ENCODE assay signal across 9 mouse cellular contexts in the genomic region with DNA sequence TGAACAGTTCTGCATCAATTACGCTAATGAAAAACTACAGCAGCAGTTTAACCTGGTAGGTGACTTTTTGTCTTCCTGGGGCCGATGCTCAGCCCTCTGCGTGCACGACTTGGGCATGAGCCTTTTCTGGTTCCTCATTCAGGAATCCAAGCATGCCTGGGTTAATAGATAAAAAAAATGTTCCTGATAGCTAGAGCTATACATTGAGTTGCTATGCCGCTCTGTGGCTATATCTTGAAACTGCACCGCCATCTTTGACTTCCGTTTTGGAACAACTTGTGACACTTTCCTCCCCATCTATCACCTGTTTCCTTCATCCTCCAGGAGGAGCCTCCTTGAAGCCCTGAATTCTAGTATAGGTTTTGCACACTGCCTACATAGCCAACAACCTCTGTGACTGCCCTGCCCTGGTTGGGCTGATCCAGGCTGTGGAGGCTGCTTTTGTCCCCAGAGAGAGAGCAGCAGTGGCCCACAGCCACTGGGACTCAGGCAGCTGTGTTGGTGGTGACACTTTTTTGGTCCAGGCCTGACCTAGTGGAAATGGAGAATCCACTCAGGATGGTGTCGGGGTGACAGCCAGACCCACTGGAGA. TPM values are rescaled to one million over a fixed set of nuclear protein-coding genes. Genes with fewer than 3 reads are reported as not detected.
A peak's percentile ranks its signal among the peaks of the same experiment; 100 is the strongest.
DNase-seq lines count a peak whose midpoint lies in the region; ATAC-seq and TF ChIP-seq lines count a peak whose summit lies in the region.
"Had no signal": no experiment of that assay in that cellular context is flagged by ENCODE, and none has a peak within 500 bp of the region (broad histone marks: within the 10 kb centered on the region; RNA-seq: fewer than 3 reads in every experiment).

No protein-coding gene starts in this region.

- no peak overlapping the region for H3K9ac ChIP-seq in heart, postnatal 0 days (replicated peaks; ENCODE audit: low read depth, low read length)
- no peak overlapping the region for H3K9ac ChIP-seq in heart, embryonic 11.5 days (ENCODE audit: low read depth, low read length)
- no peak overlapping the region for H3K9ac ChIP-seq in kidney, embryonic 16.5 days (replicated peaks; ENCODE audit: low read length)
- H3K9ac ChIP-seq: limb, embryonic 15.5 days had no signal

- H3K4me2 ChIP-seq in heart, postnatal 0 days (ENCODE audit: low read depth, low read length): no peak overlapping the region
- H3K4me2 ChIP-seq in heart, embryonic 11.5 days: no peak overlapping the region
- no peak overlapping the region for H3K4me2 ChIP-seq in kidney, embryonic 16.5 days (replicated peaks; ENCODE audit: low read depth, low read length)
- H3K4me2 ChIP-seq: limb, embryonic 15.5 days had no signal

- no peaks in the 10 kb centered on the region for H3K9me3 ChIP-seq in heart, postnatal 0 days (replicated peaks; ENCODE audit: control insufficient read depth, low read length)
- no peaks in the 10 kb centered on the region for H3K9me3 ChIP-seq in heart, embryonic 11.5 days (replicated peaks; ENCODE audit: control insufficient read depth, low read length)
- no peaks in the 10 kb centered on the region; the same call in 1 of the 2 replicates for H3K9me3 ChIP-seq in kidney, embryonic 16.5 days (ENCODE audit: low read length)
- H3K9me3 ChIP-seq: limb, embryonic 15.5 days had no signal

- peak; percentile 29 for TF ChIP-seq CTCF in heart, postnatal 0 days (IDR thresholded peaks at IDR 0.05; ENCODE audit: low read depth)

- no peak overlapping the region for H3K4me3 ChIP-seq in heart, postnatal 0 days (ENCODE audit: low read depth, low read length)
- no peak overlapping the region for H3K4me3 ChIP-seq in heart, embryonic 11.5 days (ENCODE audit: low read depth, low read length)
- H3K4me3 ChIP-seq in kidney, embryonic 16.5 days (ENCODE audit: low read length): no peak overlapping the region
- H3K4me3 ChIP-seq: limb, embryonic 15.5 days had no signal

- 55% methylated on average over 8 of the region's 8 CpGs for WGBS in heart, postnatal 0 days
- WGBS in heart, embryonic 11.5 days (ENCODE audit: insufficient replicate concordance): 58% methylated on average over 8 of the region's 8 CpGs
- WGBS in kidney, embryonic 16.5 days: 71% methylated on average over 8 of the region's 8 CpGs

- no peaks in the 10 kb centered on the region for H3K36me3 ChIP-seq in heart, postnatal 0 days (replicated peaks; ENCODE audit: control insufficient read depth, insufficient read depth, low read length)
- H3K36me3 ChIP-seq in heart, embryonic 11.5 days (ENCODE audit: control insufficient read depth, insufficient read depth, low read length): no peaks in the 10 kb centered on the region
- no peaks in the 10 kb centered on the region for H3K36me3 ChIP-seq in kidney, embryonic 16.5 days (ENCODE audit: insufficient read depth, low read length)
- H3K36me3 ChIP-seq: limb, embryonic 15.5 days had no signal

- H3K27ac ChIP-seq in heart, postnatal 0 days (ENCODE audit: low read depth): no peak overlapping the region
- H3K27ac ChIP-seq in heart, embryonic 11.5 days (ENCODE audit: low read depth, low read length): no peak overlapping the region
- no peak overlapping the region for H3K27ac ChIP-seq in kidney, embryonic 16.5 days (ENCODE audit: low read length)
- H3K27ac ChIP-seq: limb, embryonic 15.5 days had no signal

- DNase-seq in heart, postnatal 0 days (ENCODE audit: low spot score): no peak
- peak; percentile 89 for DNase-seq in 416B (ENCODE audit: low read depth)
- DNase-seq in ovary, postnatal 10 days (ENCODE audit: low spot score): no peak
- no peak for DNase-seq in gastrocnemius, adult 8-10 months (ENCODE audit: low spot score in 2 of 2)

- 0 out of 2 replicates have a peak, but pooled peaks cover 5% of the 10 kb centered on the region for H3K4me1 ChIP-seq in heart, postnatal 0 days (ENCODE audit: control insufficient read depth, insufficient read depth)
- H3K4me1 ChIP-seq in heart, embryonic 11.5 days (ENCODE audit: control insufficient read depth, insufficient read depth, low read length): no peaks in the 10 kb centered on the region; the same call in 1 of the 2 replicates
- H3K4me1 ChIP-seq in kidney, embryonic 16.5 days (ENCODE audit: insufficient read depth, low read length): 0 out of 2 replicates have a peak, but pooled peaks cover 9% of the 10 kb centered on the region

- TF ChIP-seq EP300 in heart, postnatal 0 days (IDR thresholded peaks at IDR 0.05; ENCODE audit: low read depth): no peak

- ATAC-seq in heart, postnatal 0 days (ENCODE audit: insufficient read depth, low read depth): no peak
- ATAC-seq in heart, embryonic 11.5 days (replicated peaks; ENCODE audit: insufficient number of reproducible peaks, low FRiP score, low TSS enrichment): no peak
- ATAC-seq in common myeloid progenitor, adult 5-6 weeks (replicated peaks; ENCODE audit: low read depth, poor library complexity, severe bottlenecking): peak; percentile 92
- peak; percentile 87 for ATAC-seq in megakaryocyte progenitor cell, adult 5-6 weeks (replicated peaks; ENCODE audit: poor library complexity)
- ATAC-seq in kidney, embryonic 16.5 days (ENCODE audit: low FRiP score, low TSS enrichment): no peak

- H3K27me3 ChIP-seq in heart, postnatal 0 days (ENCODE audit: control insufficient read depth, insufficient read depth, low read length): no peaks in the 10 kb centered on the region
- no peaks in the 10 kb centered on the region for H3K27me3 ChIP-seq in heart, embryonic 11.5 days (ENCODE audit: control insufficient read depth, insufficient read depth, low read length)
- no peaks in the 10 kb centered on the region for H3K27me3 ChIP-seq in kidney, embryonic 16.5 days (ENCODE audit: insufficient read depth, low read length)
- H3K27me3 ChIP-seq: limb, embryonic 15.5 days had no signal

RNA-seq across cellular contexts. Expression of a gene that starts 30.5 kb away (rescaled TPM):
- 2.1 and 2.4 TPM in 2 replicates for total RNA-seq in heart, postnatal 0 days (2014; rRNA removed; ENCODE audit: low replicate concordance)
- polyA plus RNA-seq in heart, postnatal 0 days (2015; fragmentation: Nextera tagmentation; extraction: Ambion mirVana): 1.2 and 1.5 TPM in 2 replicates
- polyA plus RNA-seq in heart, embryonic 11.5 days (2014; fragmentation: Nextera tagmentation; extraction: Ambion mirVana): 1.0 and 1.3 TPM in 2 replicates
- 0.63 and 1.1 TPM in 2 replicates for total RNA-seq in common myeloid progenitor, adult 5-6 weeks (2017)
- 0.10 and 0.27 TPM in 2 replicates for total RNA-seq in megakaryocyte progenitor cell, adult 5-6 weeks (2015)
- total RNA-seq in megakaryocyte progenitor cell, adult 5-6 weeks (2017): 0.04 and 0.34 TPM in 2 replicates
- polyA plus RNA-seq in kidney, embryonic 16.5 days (2015; fragmentation: Nextera tagmentation; extraction: Ambion mirVana): 4.0 and 5.0 TPM in 2 replicates
- 10 to 100 TPM in 1 of 4 experiments, 1 to 10 TPM in 3; 7.2 to 12.8 (median 8.8) TPM for total RNA-seq in gastrocnemius, adult 8-10 months (2022)

RNA-seq across cellular contexts. Expression of a gene that starts 43.8 kb away (rescaled TPM):
- total RNA-seq in heart, postnatal 0 days (2014; rRNA removed; ENCODE audit: low replicate concordance): 62.7 and 78.1 TPM in 2 replicates
- polyA plus RNA-seq in heart, postnatal 0 days (2015; fragmentation: Nextera tagmentation; extraction: Ambion mirVana): 68.1 and 74.9 TPM in 2 replicates
- polyA plus RNA-seq in heart, embryonic 11.5 days (2014; fragmentation: Nextera tagmentation; extraction: Ambion mirVana): 54.3 and 67.8 TPM in 2 replicates
- total RNA-seq in common myeloid progenitor, adult 5-6 weeks (2017): 2.2 and 3.0 TPM in 2 replicates
- total RNA-seq in megakaryocyte progenitor cell, adult 5-6 weeks (2015): 0.51 and 0.67 TPM in 2 replicates
- total RNA-seq in megakaryocyte progenitor cell, adult 5-6 weeks (2017): 1.00 and 2.1 TPM in 2 replicates
- 30.3 and 30.9 TPM in 2 replicates for polyA plus RNA-seq in kidney, embryonic 16.5 days (2015; fragmentation: Nextera tagmentation; extraction: Ambion mirVana)
- 10 to 100 TPM in 3 of 4 experiments, 1 to 10 TPM in 1; 8.9 to 13.8 (median 12.0) TPM for total RNA-seq in gastrocnemius, adult 8-10 months (2022)

Comparison
In these comparisons a context has a peak if more than half of its experiments do, and no peak if none do; other contexts are left out.
1. ATAC-seq: peak in common myeloid progenitor, adult 5-6 weeks (single experiment) and megakaryocyte progenitor cell, adult 5-6 weeks (single experiment); none in heart, postnatal 0 days (single experiment), heart, embryonic 11.5 days (single experiment) and kidney, embryonic 16.5 days (single experiment).